Mouse (Mus musculus) cerebellum, adult 2 months (tissue): ENCODE results near the gene Chrm1.

ENCODE experiments used
- CTCF ChIP-seq: fragments of 200-500 bp; IDR thresholded peaks from 2 replicates; pipeline ENCODE4 v1.5.1; 2011; ENCODE audit warnings: low read depth, mild to moderate bottlenecking, control low read depth, low read length, moderate library complexity, borderline replicate concordance; ENCODE audit not compliant: insufficient read depth
- POLR2A ChIP-seq: fragments of 200-500 bp; IDR thresholded peaks from 2 replicates; pipeline ENCODE4 v1.6.1; 2011; ENCODE audit warnings: low read length, control low read depth, borderline replicate concordance; ENCODE audit not compliant: insufficient read depth

- TF ChIP-seq CTCF (no peak), POLR2A (no peak)
Observed at GRCm38 (mm10) chr19:8614343-8614742, 49.2 kb upstream of the Chrm1 start.
